Comparison of ENCODE assay signal across 19 mouse cellular contexts in genomic region chr17:66438137-66438536, GRCm38 (mm10). TPM values are rescaled to one million over a fixed set of nuclear protein-coding genes. Genes with fewer than 3 reads are reported as not detected.
DNase-seq lines count a peak whose midpoint lies in the region; ATAC-seq and TF ChIP-seq lines count a peak whose summit lies in the region.
"Had no signal": no experiment of that assay in that cellular context is flagged by ENCODE, and none has a peak within 500 bp of the region (broad histone marks: within the 10 kb centered on the region; RNA-seq: fewer than 3 reads in every experiment).

No protein-coding gene starts in this region.

- 6% methylated on average over 12 of the region's 12 CpGs for WGBS in cerebellum, adult 2 months
- 87% methylated on average over 12 of the region's 12 CpGs for whole genome bisulfite sequencing in hindbrain, embryonic 12.5 days
- 80% methylated on average over 12 of the region's 12 CpGs for WGBS in hindbrain, postnatal 0 days
- WGBS in limb, embryonic 10.5 days: 88% methylated on average over 12 of the region's 12 CpGs
- WGBS in intestine, embryonic 15.5 days: 82% methylated on average over 12 of the region's 12 CpGs

- DNase-seq in cerebellum, adult 2 months: peak; percentile 65 to 71
- DNase-seq in cerebellum, adult 8-10 months: no peak
- no peak for DNase-seq in hindbrain, postnatal 0 days (ENCODE audit: low spot score)
- DNase-seq in right cerebral cortex, adult 18-20 months: peak; percentile 47
- DNase-seq in right cerebral cortex, postnatal 36 days (ENCODE audit: low spot score in 2 of 2): no peak
- DNase-seq in limb, embryonic 10.5 days (ENCODE audit: low spot score): no peak
- DNase-seq: adrenal gland, postnatal 36 days; kidney, adult 18-20 months; kidney, postnatal 10 days; layer of hippocampus, postnatal 36 days; liver; thymus, postnatal 25 days had no signal

- no peak overlapping the region for H3K4me2 ChIP-seq in hindbrain, embryonic 12.5 days (replicated peaks)
- H3K4me2 ChIP-seq in hindbrain, postnatal 0 days (ENCODE audit: low read depth, low read length): no peak overlapping the region
- H3K4me2 ChIP-seq in intestine, embryonic 15.5 days (replicated peaks): no peak overlapping the region
- H3K4me2 ChIP-seq: neural tube, embryonic 12.5 days had no signal

- peak overlapping the region; percentile 33 for H3K4me3 ChIP-seq in cerebellum, adult 2 months (replicated peaks; ENCODE audit: insufficient read depth, low read depth, low read length)
- no peak overlapping the region for H3K4me3 ChIP-seq in hindbrain, embryonic 12.5 days
- H3K4me3 ChIP-seq in hindbrain, postnatal 0 days (ENCODE audit: low read length): no peak overlapping the region
- no peak overlapping the region for H3K4me3 ChIP-seq in limb, embryonic 10.5 days
- H3K4me3 ChIP-seq in intestine, embryonic 15.5 days (replicated peaks): no peak overlapping the region
- H3K4me3 ChIP-seq: heart, embryonic 10.5 days; neural tube, embryonic 12.5 days had no signal

- no peaks in the 10 kb centered on the region for H3K27me3 ChIP-seq in cerebellum, adult 2 months (ENCODE audit: control insufficient read depth, insufficient read depth, low read length)
- no peaks in the 10 kb centered on the region for H3K27me3 ChIP-seq in hindbrain, embryonic 12.5 days
- no peaks in the 10 kb centered on the region for H3K27me3 ChIP-seq in hindbrain, postnatal 0 days (ENCODE audit: insufficient read depth, low read length)
- H3K27me3 ChIP-seq in limb, embryonic 10.5 days (ENCODE audit: low read depth, poor library complexity, severe bottlenecking): no peaks in the 10 kb centered on the region
- H3K27me3 ChIP-seq in intestine, embryonic 15.5 days (replicated peaks): no peaks in the 10 kb centered on the region
- H3K27me3 ChIP-seq: CH12.LX; neural tube, embryonic 12.5 days had no signal

- no peak for ATAC-seq in hindbrain, embryonic 12.5 days (ENCODE audit: low FRiP score)
- ATAC-seq in hindbrain, postnatal 0 days: no peak
- no peak for ATAC-seq in intestine, embryonic 15.5 days
- ATAC-seq: lung, postnatal 0 days had no signal

- peaks cover 40% of the 10 kb centered on the region for H3K4me1 ChIP-seq in cerebellum, adult 2 months (ENCODE audit: control insufficient read depth, insufficient read depth, low read length)
- peaks cover 71% of the 10 kb centered on the region for H3K4me1 ChIP-seq in hindbrain, embryonic 12.5 days
- H3K4me1 ChIP-seq in hindbrain, postnatal 0 days (ENCODE audit: insufficient read depth, low read length): no peaks in the 10 kb centered on the region; the same call in 1 of the 2 replicates
- peaks cover 31% of the 10 kb centered on the region for H3K4me1 ChIP-seq in limb, embryonic 10.5 days
- no peaks in the 10 kb centered on the region for H3K4me1 ChIP-seq in intestine, embryonic 15.5 days (replicated peaks)

- no peak overlapping the region for H3K9ac ChIP-seq in hindbrain, embryonic 12.5 days
- H3K9ac ChIP-seq in hindbrain, postnatal 0 days (replicated peaks; ENCODE audit: low read length): no peak overlapping the region
- no peak overlapping the region for H3K9ac ChIP-seq in intestine, embryonic 15.5 days
- H3K9ac ChIP-seq: neural tube, embryonic 12.5 days had no signal

- no peak for TF ChIP-seq CTCF in cerebellum, adult 2 months (IDR thresholded peaks at IDR 0.05; ENCODE audit: borderline replicate concordance, insufficient read depth, low read depth, low read length)
- no peak for TF ChIP-seq CTCF in hindbrain, postnatal 0 days (IDR thresholded peaks at IDR 0.05; ENCODE audit: low read depth)

- no peaks in the 10 kb centered on the region for H3K9me3 ChIP-seq in hindbrain, embryonic 12.5 days (replicated peaks)
- H3K9me3 ChIP-seq in hindbrain, postnatal 0 days (ENCODE audit: low read length): no peaks in the 10 kb centered on the region
- H3K9me3 ChIP-seq in limb, embryonic 10.5 days (replicated peaks): no peaks in the 10 kb centered on the region
- no peaks in the 10 kb centered on the region for H3K9me3 ChIP-seq in intestine, embryonic 15.5 days
- H3K9me3 ChIP-seq: heart, embryonic 10.5 days; neural tube, embryonic 12.5 days had no signal

- H3K27ac ChIP-seq in cerebellum, adult 2 months (ENCODE audit: insufficient read depth, low read length): peak overlapping the region; percentile 69
- H3K27ac ChIP-seq in hindbrain, embryonic 12.5 days: peak overlapping the region; percentile 49; the same call in 1 of the 2 replicates
- no peak overlapping the region for H3K27ac ChIP-seq in hindbrain, postnatal 0 days
- H3K27ac ChIP-seq in limb, embryonic 10.5 days: peak overlapping the region; percentile 12; the same call in 1 of the 2 replicates
- H3K27ac ChIP-seq in intestine, embryonic 15.5 days: no peak overlapping the region
- H3K27ac ChIP-seq: heart, embryonic 10.5 days; neural tube, embryonic 12.5 days had no signal

- peaks cover 20% of the 10 kb centered on the region for H3K36me3 ChIP-seq in hindbrain, embryonic 12.5 days
- H3K36me3 ChIP-seq in hindbrain, postnatal 0 days (ENCODE audit: insufficient read depth, low read length): peaks cover 15% of the 10 kb centered on the region
- peaks cover 44% of the 10 kb centered on the region for H3K36me3 ChIP-seq in limb, embryonic 10.5 days
- no peaks in the 10 kb centered on the region for H3K36me3 ChIP-seq in intestine, embryonic 15.5 days

- TF ChIP-seq POLR2A in cerebellum, adult 2 months (IDR thresholded peaks at IDR 0.05; ENCODE audit: borderline replicate concordance, insufficient read depth, low read length): no peak

RNA-seq across cellular contexts. Expression of gene Mtcl1, which starts 11.4 kb away (rescaled TPM):
- polyA plus RNA-seq in cerebellum, adult 2 months (2012; rRNA removed): 106 and 115 TPM in 2 replicates
- 60.3 and 60.4 TPM in 2 replicates for polyA plus RNA-seq in hindbrain, embryonic 12.5 days (2016; fragmentation: Nextera tagmentation; extraction: Ambion mirVana)
- total RNA-seq in hindbrain, postnatal 0 days (2014; rRNA removed): 27.0 and 29.1 TPM in 2 replicates
- 13.8 and 14.7 TPM in 2 replicates for polyA plus RNA-seq in hindbrain, postnatal 0 days (2015; fragmentation: Nextera tagmentation; extraction: Ambion mirVana)
- polyA plus RNA-seq in limb, embryonic 10.5 days (2016; fragmentation: Nextera tagmentation; extraction: Ambion mirVana): 5.6 and 7.6 TPM in 2 replicates
- 5.0 and 5.5 TPM in 2 replicates for polyA plus RNA-seq in intestine, embryonic 15.5 days (2015; fragmentation: Nextera tagmentation; extraction: Ambion mirVana)
- total RNA-seq: CH12.LX; megakaryocyte progenitor cell, adult 5-6 weeks had no signal

Comparison
In these comparisons a context has a peak if more than half of its experiments do, and no peak if none do; other contexts are left out.
1. DNase-seq: peak in cerebellum, adult 2 months (2 of 2) and right cerebral cortex, adult 18-20 months (single experiment); none in cerebellum, adult 8-10 months (single experiment), hindbrain, postnatal 0 days (single experiment), right cerebral cortex, postnatal 36 days (0 of 2) and limb, embryonic 10.5 days (single experiment).
2. H3K27ac ChIP-seq: peak in cerebellum, adult 2 months (single experiment), hindbrain, embryonic 12.5 days (single experiment) and limb, embryonic 10.5 days (single experiment); none in hindbrain, postnatal 0 days (single experiment) and intestine, embryonic 15.5 days (single experiment).